Mouse (Mus musculus) erythroblast, adult 5-6 weeks (primary cell): ENCODE results near the gene Trim47. TPM values are rescaled to one million over a fixed set of nuclear protein-coding genes. Genes with fewer than 3 reads are reported as not detected.

Source experiments
- ATAC-seq: replicated peaks from 2 replicates; pipeline ENCODE4 v1.8.0; 2016; ENCODE audit warnings: moderate number of reproducible peaks, mild to moderate bottlenecking, moderate TSS enrichment, inconsistent platforms; ENCODE audit not compliant: poor library complexity, low FRiP score, severe bottlenecking
- total RNA-seq, 2 experiments: library from RNA; stranded (forward) in 1 of 2; stranded (reverse) in 1 of 2; fragments of 150-400 nt in 1 of 2; fragments of 200-764, 138-1000 nt in 1 of 2; gene quantifications; 2 replicates each; pipeline versions ENCODE4 v1.2.3 to v1.2.4; 2015 to 2017; ENCODE audit warnings: low replicate concordance in 2 of 2

Trim47 gene
- total RNA-seq, 2 experiments from 2014 or later = 2.5 TPM; not detected in 1

DNA sequence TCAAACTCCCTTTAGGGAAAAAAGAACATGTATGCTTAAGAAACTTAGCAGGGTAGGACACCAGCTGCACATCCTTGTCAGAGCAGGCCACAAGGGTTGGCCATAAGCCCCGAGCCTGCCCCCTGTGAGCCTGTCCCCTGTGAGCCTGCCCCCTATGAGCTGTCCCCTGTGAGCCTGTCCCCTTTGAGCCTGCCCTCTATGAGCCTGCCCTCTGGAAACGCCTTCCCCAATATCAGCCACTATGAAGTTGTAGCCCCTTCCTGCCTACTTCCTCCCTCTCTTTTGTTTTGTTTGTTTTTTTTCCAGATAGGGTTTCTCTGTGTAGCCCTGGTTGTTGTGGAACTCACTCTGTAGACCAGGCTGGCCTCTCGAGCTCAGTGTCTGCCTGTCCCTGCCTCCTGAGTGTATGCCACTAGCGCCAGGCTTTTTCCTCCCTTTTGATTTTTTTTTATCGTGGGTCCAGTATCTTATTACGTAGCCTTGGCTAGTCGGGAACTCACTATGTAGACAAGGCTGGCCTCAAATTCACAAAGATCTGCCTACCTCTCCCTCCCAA lies 52.5 kb downstream of the Trim47 start:
- no peak for ATAC-seq

DNA sequence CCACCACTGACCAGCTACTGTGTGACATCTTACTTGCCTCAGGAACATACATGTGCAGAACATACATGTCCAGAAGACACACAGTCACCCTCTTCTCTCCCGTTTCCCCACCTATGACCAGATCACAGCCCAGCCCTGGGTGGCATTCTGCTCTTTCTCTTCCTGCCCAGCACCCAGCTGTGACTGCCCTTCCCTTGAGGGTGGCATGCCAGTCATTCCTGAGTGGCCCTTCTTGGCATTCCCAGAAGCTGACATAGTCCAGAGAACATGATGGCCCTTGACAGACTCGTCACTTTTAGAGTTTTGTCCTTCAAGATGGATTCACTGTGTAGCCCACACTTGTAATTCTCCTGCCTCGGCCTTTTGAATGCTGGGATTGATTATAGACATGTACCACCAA lies 54.4 kb downstream of the Trim47 start:
- ATAC-seq = no peak

DNA sequence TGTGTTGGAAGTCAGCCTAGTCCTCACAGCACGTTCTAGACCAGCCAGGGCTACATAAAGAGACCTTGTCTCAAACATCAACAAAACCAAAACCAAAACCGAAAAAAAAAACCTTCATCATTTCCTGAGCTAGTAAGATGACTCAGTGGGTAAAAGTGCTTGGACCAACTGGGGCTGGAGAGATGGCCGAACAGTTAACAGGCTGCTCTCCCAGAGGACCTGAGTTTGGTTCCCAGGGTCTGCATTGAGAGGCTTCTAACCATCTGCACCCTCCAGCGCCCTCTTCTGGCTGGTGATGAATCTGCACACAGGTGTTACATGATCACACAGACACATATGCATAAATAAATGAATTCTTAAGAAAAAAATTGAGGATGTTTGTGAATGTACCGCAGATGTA lies 55.5 kb downstream of the Trim47 start:
- no peak for ATAC-seq

DNA sequence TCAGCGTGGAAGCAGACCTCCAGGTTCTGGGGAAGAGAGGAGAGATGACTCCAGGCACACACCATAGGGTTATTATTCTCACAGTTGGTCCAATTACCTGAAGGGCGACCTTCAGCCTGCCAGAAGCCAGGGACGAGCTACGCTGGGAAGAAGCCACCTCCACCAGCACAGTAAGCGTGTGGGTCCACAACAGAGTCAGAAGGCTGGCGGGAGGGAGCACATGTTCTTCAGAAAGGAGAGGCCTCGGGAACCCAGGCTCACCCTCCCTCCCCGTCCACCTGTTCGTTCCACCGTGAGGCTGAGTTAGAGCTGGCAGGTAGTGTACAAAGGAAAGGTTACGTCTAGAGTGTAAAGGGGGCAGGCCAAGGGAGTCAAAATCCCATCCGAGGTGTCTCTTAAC lies 61.7 kb downstream of the Trim47 start:
- ATAC-seq = no peak

DNA sequence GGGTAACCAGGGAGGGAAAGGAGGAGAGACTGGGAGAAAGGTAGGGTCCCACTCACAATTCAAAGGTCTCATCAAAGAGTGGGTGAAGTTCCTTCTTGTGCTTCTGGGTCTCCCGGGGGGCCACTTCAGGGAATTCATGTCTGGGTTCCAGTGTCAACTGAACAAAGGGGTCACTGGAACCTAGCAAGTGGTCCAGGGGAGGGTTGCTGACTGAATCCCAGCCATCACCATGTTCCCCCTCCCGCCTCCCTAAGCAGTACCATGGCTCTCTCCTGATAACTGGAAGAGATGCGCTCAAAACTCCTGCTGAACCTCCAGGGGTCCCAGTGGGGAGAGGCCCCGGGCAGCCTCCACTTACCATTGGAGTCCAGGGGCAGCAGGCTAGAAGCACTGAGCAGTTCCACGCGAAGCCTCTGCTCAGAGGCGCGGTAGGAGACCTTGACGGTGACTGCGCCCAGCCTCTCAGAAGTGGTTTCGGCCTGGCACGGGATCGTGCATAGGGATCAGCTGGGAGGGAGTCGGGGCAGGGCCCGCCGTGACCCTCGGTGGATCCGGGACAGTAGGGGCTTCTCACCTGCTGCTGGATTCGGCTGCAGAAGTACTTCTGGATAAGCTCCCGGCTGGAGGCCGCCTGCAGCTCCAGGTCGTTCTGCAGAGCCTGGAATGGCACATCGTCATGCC lies 62.7 kb downstream of the Trim47 start:
- ATAC-seq = no peak

DNA sequence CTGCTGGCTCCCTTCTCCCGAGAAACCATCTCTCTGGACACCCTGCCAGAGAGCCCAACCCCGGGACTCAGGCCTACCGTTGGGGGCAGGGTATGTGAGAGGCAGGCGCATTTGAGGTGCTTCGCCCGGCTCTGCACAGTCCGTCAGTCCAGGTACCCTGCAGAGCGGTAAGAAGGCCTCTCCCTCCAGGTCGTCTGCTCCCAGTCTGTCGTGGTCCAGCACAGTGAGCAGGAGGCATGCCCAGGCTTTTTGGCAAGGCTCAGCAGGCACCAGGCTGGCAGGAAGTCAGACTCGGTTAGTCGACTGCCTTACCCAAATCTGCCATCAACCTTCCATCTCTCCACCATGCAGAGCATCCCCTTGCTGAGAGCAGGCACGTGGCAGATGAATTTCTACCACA lies 63.4 kb downstream of the Trim47 start:
- ATAC-seq = no peak

DNA sequence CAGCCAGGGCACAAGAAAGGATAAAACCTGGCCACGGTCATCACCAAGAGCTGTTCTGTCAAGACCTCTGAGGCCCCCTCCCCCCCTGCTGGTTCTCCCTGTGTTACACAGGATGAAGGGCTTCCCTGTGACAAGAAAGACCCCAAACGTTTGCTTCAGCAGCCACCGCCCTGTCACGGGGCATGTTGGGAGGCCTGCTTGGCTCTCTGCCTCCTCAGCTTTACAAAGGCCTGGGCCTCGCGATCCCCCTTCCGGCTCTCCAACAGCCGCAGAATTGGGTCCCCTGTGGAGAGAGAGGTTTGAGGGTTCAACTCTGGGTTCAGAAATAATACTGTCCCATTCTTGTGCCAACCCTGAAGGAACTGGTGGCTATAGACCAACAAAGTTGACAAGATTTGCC lies 64.5 kb downstream of the Trim47 start:
- ATAC-seq = no peak

DNA sequence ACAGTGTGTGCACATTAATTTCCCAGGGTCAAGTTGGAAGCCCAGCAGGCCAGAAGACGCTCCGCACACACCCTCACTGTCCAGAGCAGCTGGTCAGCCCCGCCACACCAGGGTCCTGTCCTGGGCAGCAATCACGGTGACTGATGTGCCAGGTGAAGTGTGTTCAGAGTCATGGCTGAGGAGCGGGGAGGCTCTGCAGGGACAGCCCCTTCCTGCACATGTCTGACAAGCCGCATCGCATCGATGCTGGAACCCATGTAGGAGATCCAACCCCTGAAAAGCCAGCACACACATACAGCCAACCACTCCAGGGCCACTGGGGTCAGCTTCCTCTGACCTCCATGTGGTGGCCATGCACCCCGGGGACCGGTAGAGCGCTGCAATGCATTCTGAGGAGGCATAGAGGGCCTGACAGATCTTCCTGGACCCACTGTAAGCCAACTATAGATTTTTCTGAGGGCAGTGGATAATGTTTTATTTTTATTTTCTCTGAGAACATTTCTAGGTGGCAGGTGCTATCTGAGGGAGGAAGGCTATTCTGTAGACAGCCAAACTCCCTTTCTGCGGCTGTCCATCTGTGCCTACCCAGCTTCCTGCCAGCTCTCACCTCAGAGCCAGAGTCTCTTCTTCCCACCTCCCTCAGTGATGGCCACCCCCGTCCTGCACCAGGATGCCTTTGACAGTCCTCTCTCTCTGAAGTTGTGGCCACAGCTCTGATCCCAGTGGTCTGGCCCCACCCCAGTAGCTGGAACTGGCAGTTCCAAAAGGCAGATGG lies 65.2 kb downstream of the Trim47 start:
- ATAC-seq = no peak

DNA sequence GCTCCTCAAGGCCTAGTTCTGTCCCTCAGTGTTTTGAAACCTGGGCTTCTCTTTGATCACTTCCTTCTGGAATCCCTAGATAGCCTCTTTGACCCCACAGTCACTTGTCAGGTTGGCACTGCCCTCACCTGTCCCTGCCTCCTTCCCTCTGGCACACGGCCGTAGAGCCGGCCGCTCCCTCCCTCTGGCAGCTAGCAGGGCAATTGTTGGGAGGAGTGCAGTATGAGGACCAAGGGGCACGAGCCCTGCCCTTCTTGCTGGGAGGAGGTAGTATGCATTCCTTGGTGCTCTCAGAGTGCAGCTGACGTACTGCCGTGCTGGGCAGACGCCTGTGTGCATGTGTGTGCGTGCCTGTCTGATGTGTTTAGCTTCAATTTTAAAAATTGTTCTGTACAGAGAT lies 66.4 kb downstream of the Trim47 start:
- ATAC-seq = no peak

DNA sequence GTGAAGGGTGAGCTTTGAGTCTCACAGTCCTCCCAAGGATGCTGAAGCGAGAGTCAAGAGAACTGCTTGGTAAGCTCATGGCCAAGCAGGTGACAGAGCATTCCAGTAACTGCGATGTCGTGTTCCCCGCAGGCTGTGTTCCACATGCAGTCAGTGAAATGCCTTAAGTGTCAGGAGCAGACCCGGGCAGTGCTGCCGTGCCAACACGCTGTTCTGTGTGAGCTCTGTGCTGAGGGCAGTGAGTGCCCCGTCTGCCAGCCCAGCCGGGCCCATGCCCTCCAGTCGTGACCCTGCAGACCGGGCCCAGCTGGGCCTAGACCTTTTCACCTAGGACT lies 67.4 kb downstream of the Trim47 start:
- ATAC-seq = no peak

DNA sequence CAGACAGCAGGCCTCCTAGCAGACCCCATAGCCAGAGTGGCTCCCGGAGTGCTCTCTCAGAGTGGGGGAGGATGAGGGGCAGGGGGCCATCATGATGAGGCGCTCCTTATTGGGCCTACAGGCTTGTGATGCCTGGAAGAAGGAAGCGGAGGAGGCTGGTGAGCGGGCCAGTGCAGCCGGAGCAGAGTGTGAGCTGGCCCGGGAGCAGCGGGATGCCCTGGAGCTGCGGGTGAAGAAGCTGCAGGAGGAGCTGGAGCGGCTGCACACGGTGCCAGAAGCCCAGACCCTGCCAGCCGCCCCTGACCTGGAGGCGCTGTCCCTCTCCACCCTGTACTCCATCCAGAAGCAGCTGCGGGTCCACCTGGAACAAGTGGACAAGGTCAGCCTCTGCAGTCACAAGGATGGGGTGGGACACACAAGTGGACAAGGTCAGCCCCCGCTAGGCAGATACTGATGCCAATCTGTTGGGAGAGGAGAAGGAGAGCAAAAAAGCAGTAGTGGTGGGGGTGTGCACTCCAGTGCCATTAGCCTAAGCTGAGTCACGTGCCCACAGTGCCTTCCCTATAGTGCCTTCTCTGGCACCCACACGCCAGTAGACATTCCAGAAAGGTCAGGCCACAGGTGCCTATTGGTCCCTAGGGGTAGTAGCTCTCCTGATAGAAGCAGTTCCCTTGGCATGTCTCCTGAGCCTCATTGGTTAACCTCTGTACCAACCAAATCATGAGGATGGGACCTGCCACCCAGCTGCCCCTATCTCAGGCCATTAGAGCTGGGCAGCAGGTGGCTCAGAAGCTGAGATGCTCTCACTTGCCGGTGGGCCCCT lies 67.9 kb downstream of the Trim47 start:
- no peak for ATAC-seq

DNA sequence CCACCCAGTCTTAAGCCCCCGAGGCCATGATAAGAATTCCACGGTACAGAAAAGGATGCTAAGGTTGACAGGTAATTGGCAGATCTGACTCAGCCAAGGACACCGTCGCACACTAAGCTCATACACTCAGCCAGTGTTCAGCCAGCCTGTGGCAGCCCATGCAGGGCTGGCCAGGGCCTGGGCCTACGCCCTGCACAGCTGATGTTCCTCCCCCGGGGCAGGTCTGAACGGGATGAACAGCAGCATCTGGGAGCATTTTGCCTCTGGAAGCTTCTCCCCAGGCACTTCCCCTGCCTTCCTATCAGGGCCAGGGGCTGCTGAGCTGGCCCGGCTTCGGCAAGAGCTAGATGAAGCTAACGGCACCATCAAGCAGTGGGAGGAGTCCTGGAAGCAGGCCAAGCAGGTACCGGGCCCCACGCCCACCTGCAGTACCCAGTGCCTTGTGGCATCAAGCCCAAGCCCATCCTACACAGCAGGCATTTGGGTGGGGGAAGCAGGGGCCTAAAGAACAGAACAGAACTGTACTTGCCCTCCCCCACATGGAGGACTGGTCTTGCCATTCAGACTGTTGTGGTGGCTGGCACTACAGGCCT lies 68.9 kb downstream of the Trim47 start:
- no peak for ATAC-seq

DNA sequence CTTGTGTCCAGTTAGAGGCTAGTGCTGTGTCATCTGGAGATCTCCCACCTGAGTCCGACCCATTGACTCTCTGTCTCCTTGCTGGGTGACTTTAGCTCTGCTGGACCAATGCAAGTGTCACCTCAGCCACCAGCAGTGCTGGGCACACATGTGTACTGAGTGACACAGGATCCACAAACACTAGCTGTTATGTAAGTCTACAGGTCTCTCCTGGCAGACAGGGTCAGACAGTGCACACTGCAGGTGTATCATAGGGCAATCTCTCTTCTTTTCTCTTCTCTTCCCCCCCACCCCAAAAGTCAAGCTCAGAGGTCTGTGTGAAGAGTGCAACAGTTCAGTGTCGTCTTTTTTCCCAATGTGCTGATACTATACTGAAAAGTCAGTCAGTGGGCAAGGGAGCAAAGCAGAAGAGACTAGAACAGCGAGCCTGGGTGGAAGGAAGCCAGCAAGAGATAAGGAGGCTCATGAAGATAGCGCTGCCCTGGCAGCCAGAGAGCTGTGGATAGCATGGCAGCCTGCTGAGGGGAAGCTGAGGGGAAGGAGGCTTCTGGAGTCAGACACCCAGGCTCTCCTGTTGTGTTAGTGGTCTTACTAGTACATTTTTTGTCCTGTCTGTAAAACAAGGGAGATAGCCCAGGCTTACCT lies 69.7 kb downstream of the Trim47 start:
- peak; percentile 59 for ATAC-seq

DNA sequence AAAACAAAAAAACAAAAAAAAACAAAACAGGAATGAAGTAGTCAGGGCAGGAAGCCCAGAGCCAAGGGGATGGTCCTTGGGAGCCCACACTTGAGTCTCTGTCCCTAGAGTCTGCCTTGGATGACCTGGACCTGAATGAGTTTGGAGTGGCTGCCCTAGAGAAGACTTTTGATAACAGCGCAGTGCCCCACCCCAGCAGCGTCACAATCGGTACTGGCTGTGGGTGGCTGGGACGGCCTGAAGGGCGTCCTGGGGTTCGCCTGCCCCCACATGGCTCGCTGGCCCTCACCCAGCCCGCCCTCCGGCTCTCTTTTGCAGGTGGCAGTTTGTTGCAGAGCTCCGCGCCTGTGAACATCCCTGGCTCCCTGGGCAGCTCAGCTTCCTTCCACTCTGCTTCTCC lies 71.1 kb downstream of the Trim47 start:
- peak; percentile 53 for ATAC-seq

Other genes starting within 250 kb of the Trim47 start
- gene Smim5, start 227.2 kb downstream of the Trim47 start, total RNA-seq (2015; ENCODE audit: low replicate concordance) = 14.2 and 17.9 TPM in 2 replicates
- 17.1 and 19.2 TPM in 2 replicates for gene Smim5, start 227.2 kb downstream of the Trim47 start, total RNA-seq (2017; ENCODE audit: low replicate concordance)
- gene Smim6, start 215.2 kb downstream of the Trim47 start, total RNA-seq (2015; ENCODE audit: low replicate concordance) = 7.5 and 7.9 TPM in 2 replicates
- gene Smim6, start 215.2 kb downstream of the Trim47 start, total RNA-seq (2017; ENCODE audit: low replicate concordance) = 0.26 and 1.5 TPM in 2 replicates
- gene Sap30bp, start 193.9 kb downstream of the Trim47 start, total RNA-seq (2015; ENCODE audit: low replicate concordance) = 3.6 and 6.3 TPM in 2 replicates
- gene Sap30bp, start 193.9 kb downstream of the Trim47 start, total RNA-seq (2017; ENCODE audit: low replicate concordance) = 75.6 and 96.5 TPM in 2 replicates
- 6.3 and 8.3 TPM in 2 replicates for gene Recql5, start 193.7 kb downstream of the Trim47 start, total RNA-seq (2015; ENCODE audit: low replicate concordance)
- gene Recql5, start 193.7 kb downstream of the Trim47 start, total RNA-seq (2017; ENCODE audit: low replicate concordance) = 15.3 and 31.6 TPM in 2 replicates
- gene Itgb4, start 152.5 kb downstream of the Trim47 start, total RNA-seq (2015; ENCODE audit: low replicate concordance) = not detected in 2 replicates
- not detected in 2 replicates for gene Itgb4, start 152.5 kb downstream of the Trim47 start, total RNA-seq (2017; ENCODE audit: low replicate concordance)
- gene Galk1, start 114.5 kb downstream of the Trim47 start, total RNA-seq (2015; ENCODE audit: low replicate concordance) = 1.5 and 4.8 TPM in 2 replicates
- 3.6 and 4.5 TPM in 2 replicates for gene Galk1, start 114.5 kb downstream of the Trim47 start, total RNA-seq (2017; ENCODE audit: low replicate concordance)
- 366 and 401 TPM in 2 replicates for gene H3f3b, start 99.2 kb downstream of the Trim47 start, total RNA-seq (2015; ENCODE audit: low replicate concordance)
- gene H3f3b, start 99.2 kb downstream of the Trim47 start, total RNA-seq (2017; ENCODE audit: low replicate concordance) = 384 and 542 TPM in 2 replicates
- gene Unk, start 96.9 kb downstream of the Trim47 start, total RNA-seq (2015; ENCODE audit: low replicate concordance) = 4.2 and 6.9 TPM in 2 replicates
- gene Unk, start 96.9 kb downstream of the Trim47 start, total RNA-seq (2017; ENCODE audit: low replicate concordance) = 7.9 and 17.3 TPM in 2 replicates
- 4.2 and 4.8 TPM in 2 replicates for gene Unc13d, start 49.2 kb downstream of the Trim47 start, total RNA-seq (2015; ENCODE audit: low replicate concordance)
- 4.3 and 7.0 TPM in 2 replicates for gene Unc13d, start 49.2 kb downstream of the Trim47 start, total RNA-seq (2017; ENCODE audit: low replicate concordance)
- gene Wbp2, start 40.2 kb downstream of the Trim47 start, total RNA-seq (2015; ENCODE audit: low replicate concordance) = 105 and 125 TPM in 2 replicates
- gene Wbp2, start 40.2 kb downstream of the Trim47 start, total RNA-seq (2017; ENCODE audit: low replicate concordance) = 58.0 and 68.8 TPM in 2 replicates
- 0.38 and 2.3 TPM in 2 replicates for gene Trim65, start 3.9 kb upstream of the Trim47 start, total RNA-seq (2015; ENCODE audit: low replicate concordance)
- 0.28 and 3.3 TPM in 2 replicates for gene Trim65, start 3.9 kb upstream of the Trim47 start, total RNA-seq (2017; ENCODE audit: low replicate concordance)
- 10.0 and 19.8 TPM in 2 replicates for gene Mrpl38, start 11.7 kb upstream of the Trim47 start, total RNA-seq (2015; ENCODE audit: low replicate concordance)
- 5.2 and 6.7 TPM in 2 replicates for gene Mrpl38, start 11.7 kb upstream of the Trim47 start, total RNA-seq (2017; ENCODE audit: low replicate concordance)
- 6.1 and 14.6 TPM in 2 replicates for gene Fbf1, start 41.0 kb upstream of the Trim47 start, total RNA-seq (2015; ENCODE audit: low replicate concordance)
- 6.0 and 6.7 TPM in 2 replicates for gene Fbf1, start 41.0 kb upstream of the Trim47 start, total RNA-seq (2017; ENCODE audit: low replicate concordance)
- gene Ten1, start 71.6 kb upstream of the Trim47 start, total RNA-seq (2015; ENCODE audit: low replicate concordance) = 10.4 and 14.4 TPM in 2 replicates
- gene Ten1, start 71.6 kb upstream of the Trim47 start, total RNA-seq (2017; ENCODE audit: low replicate concordance) = 2.7 and 6.4 TPM in 2 replicates
- gene Acox1, start 71.8 kb upstream of the Trim47 start, total RNA-seq (2015; ENCODE audit: low replicate concordance) = 8.3 and 8.6 TPM in 2 replicates
- 11.3 and 12.7 TPM in 2 replicates for gene Acox1, start 71.8 kb upstream of the Trim47 start, total RNA-seq (2017; ENCODE audit: low replicate concordance)
- gene Evpl, start 110.9 kb upstream of the Trim47 start, total RNA-seq (2015; ENCODE audit: low replicate concordance) = not detected in 2 replicates
- gene Evpl, start 110.9 kb upstream of the Trim47 start, total RNA-seq (2017; ENCODE audit: low replicate concordance) = 0.09 and 0.56 TPM in 2 replicates
- 7.5 and 11.7 TPM in 2 replicates for gene Srp68, start 147.0 kb upstream of the Trim47 start, total RNA-seq (2015; ENCODE audit: low replicate concordance)
- 8.5 and 15.1 TPM in 2 replicates for gene Srp68, start 147.0 kb upstream of the Trim47 start, total RNA-seq (2017; ENCODE audit: low replicate concordance)
- gene Galr2, start 153.7 kb upstream of the Trim47 start, total RNA-seq (2015; ENCODE audit: low replicate concordance) = not detected in 2 replicates
- not detected in 2 replicates for gene Galr2, start 153.7 kb upstream of the Trim47 start, total RNA-seq (2017; ENCODE audit: low replicate concordance)
- gene Exoc7, start 180.0 kb upstream of the Trim47 start, total RNA-seq (2015; ENCODE audit: low replicate concordance) = 12.1 and 34.6 TPM in 2 replicates
- 7.8 and 14.1 TPM in 2 replicates for gene Exoc7, start 180.0 kb upstream of the Trim47 start, total RNA-seq (2017; ENCODE audit: low replicate concordance)
- not detected in 2 replicates for gene Foxj1, start 208.2 kb upstream of the Trim47 start, total RNA-seq (2015; ENCODE audit: low replicate concordance)
- not detected in 2 replicates for gene Foxj1, start 208.2 kb upstream of the Trim47 start, total RNA-seq (2017; ENCODE audit: low replicate concordance)